Mouse (Mus musculus): ENCODE results near the gene Akr1cl.
"Not testable (repeated sequence)": the region's sequence is repeated elsewhere in the genome, so short reads cannot be mapped to it uniquely, and the experiment has no call there.

Akr1cl gene

GRCm38 (mm10) chr1:65032641-65033040 is at the start of gene Akr1cl:
Gene Akr1cl, minus strand, starts transcription at chr1:65032759.
- no peak for DNase-seq (ENCODE audit: low read depth, low spot score)

GRCm38 (mm10) chr1:65082188-65082587 is 49.6 kb upstream of the Akr1cl start, which contains the start of gene Crygb:
Gene Crygb, minus strand, starts transcription at chr1:65082288.
- no peak for DNase-seq (ENCODE audit: low read depth, low spot score)

GRCm38 (mm10) chr1:65075607-65076006 is 43.0 kb upstream of the Akr1cl start:
- DNase-seq (ENCODE audit: low read depth, low spot score), result no peak

GRCm38 (mm10) chr1:65073589-65073988 is 41.0 kb upstream of the Akr1cl start, which contains the start of gene Crygc:
Gene Crygc, minus strand, starts transcription at chr1:65073689.
- no peak for DNase-seq (ENCODE audit: low read depth, low spot score)

- DNase-seq (ENCODE audit: low read depth, low spot score), result no peak
Observed at GRCm38 (mm10) chr1:65067842-65068241, 35.3 kb upstream of the Akr1cl start.

- DNase-seq (ENCODE audit: low read depth, low spot score), result no peak
Observed at GRCm38 (mm10) chr1:65064201-65064600, 31.6 kb upstream of the Akr1cl start.

- no peak for DNase-seq (ENCODE audit: low read depth, low spot score)
Observed at GRCm38 (mm10) chr1:65063352-65063751, 30.8 kb upstream of the Akr1cl start, which contains the start of gene Crygd. Gene Crygd, minus strand, starts transcription at chr1:65063452.

GRCm38 (mm10) chr1:65052140-65052539 is 19.6 kb upstream of the Akr1cl start:
- DNase-seq (ENCODE audit: low read depth, low spot score), result no peak

GRCm38 (mm10) chr1:65051696-65052095 is 19.1 kb upstream of the Akr1cl start:
- no peak for DNase-seq (ENCODE audit: low read depth, low spot score)

- not testable (repeated sequence) for DNase-seq (ENCODE audit: low read depth, low spot score)
Observed at GRCm38 (mm10) chr1:65050952-65051351, 18.4 kb upstream of the Akr1cl start, which contains the start of gene Cryge. Gene Cryge, minus strand, starts transcription at chr1:65051149.

- no peak for DNase-seq (ENCODE audit: low read depth, low spot score)
Observed at GRCm38 (mm10) chr1:65048781-65049180, 16.2 kb upstream of the Akr1cl start.

- DNase-seq (ENCODE audit: low read depth, low spot score), result no peak
Observed at GRCm38 (mm10) chr1:65046401-65047109, 14.0 kb upstream of the Akr1cl start.

GRCm38 (mm10) chr1:65043433-65043832 is 10.9 kb upstream of the Akr1cl start:
- DNase-seq (ENCODE audit: low read depth, low spot score), result no peak

- no peak for DNase-seq (ENCODE audit: low read depth, low spot score)
Observed at GRCm38 (mm10) chr1:65041837-65042236, 9.3 kb upstream of the Akr1cl start.

- DNase-seq (ENCODE audit: low read depth, low spot score), result no peak
Observed at GRCm38 (mm10) chr1:65040806-65041205, 8.2 kb upstream of the Akr1cl start.

- DNase-seq (ENCODE audit: low read depth, low spot score), result no peak
Observed at GRCm38 (mm10) chr1:65039679-65040078, 7.1 kb upstream of the Akr1cl start.

- DNase-seq (ENCODE audit: low read depth, low spot score), result no peak
Observed at GRCm38 (mm10) chr1:65037542-65037941, 5.0 kb upstream of the Akr1cl start.

GRCm38 (mm10) chr1:65035513-65035912 is 3.0 kb upstream of the Akr1cl start:
- no peak for DNase-seq (ENCODE audit: low read depth, low spot score)

- DNase-seq (ENCODE audit: low read depth, low spot score), result no peak
Observed at GRCm38 (mm10) chr1:65028206-65028605, 4.4 kb downstream of the Akr1cl start.

- no peak for DNase-seq (ENCODE audit: low read depth, low spot score)
Observed at GRCm38 (mm10) chr1:65012726-65013125, 19.8 kb downstream of the Akr1cl start.

- DNase-seq (ENCODE audit: low read depth, low spot score), result peak; percentile 75
Observed at GRCm38 (mm10) chr1:65010153-65010552, 22.4 kb downstream of the Akr1cl start.

GRCm38 (mm10) chr1:65005575-65005974 is 27.0 kb downstream of the Akr1cl start:
- no peak for DNase-seq (ENCODE audit: low read depth, low spot score)

- DNase-seq (ENCODE audit: low read depth, low spot score), result no peak
Observed at GRCm38 (mm10) chr1:65004526-65004925, 28.0 kb downstream of the Akr1cl start.

Data from retina, postnatal 7 days (tissue).